ENCODE assay signal across 8 mouse cellular contexts in the genomic region with DNA sequence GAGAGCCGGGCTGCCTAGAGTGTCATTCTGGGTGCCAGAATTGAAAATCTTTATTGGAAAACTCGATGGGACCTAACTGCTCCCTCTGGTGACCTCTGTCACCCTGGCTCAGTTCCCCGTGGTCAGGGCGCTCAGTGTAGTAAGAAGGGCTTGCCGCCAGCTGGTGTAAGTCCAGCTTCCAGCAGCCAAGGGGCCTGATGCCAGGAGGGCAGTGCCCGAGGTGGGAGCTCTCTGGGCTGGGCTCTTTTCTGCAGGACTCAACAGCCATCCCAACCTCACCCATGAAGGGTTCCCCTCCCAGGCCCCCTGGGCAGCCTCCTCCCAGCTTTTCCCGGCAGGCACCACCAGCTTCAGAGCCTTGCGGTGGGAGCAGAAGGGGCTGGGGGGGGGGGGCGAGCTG. TPM values are rescaled to one million over a fixed set of nuclear protein-coding genes. Genes with fewer than 3 reads are reported as not detected.
DNase-seq lines count a peak whose midpoint lies in the region; ATAC-seq and TF ChIP-seq lines count a peak whose summit lies in the region.

No protein-coding gene starts in this region.

- no peak overlapping the region for H3K4me3 ChIP-seq in lung, adult 2 months (replicated peaks; ENCODE audit: extremely low read depth, low read depth, low read length)

- TF ChIP-seq POLR2A in lung, adult 2 months (IDR thresholded peaks at IDR 0.05; ENCODE audit: borderline replicate concordance, extremely low read depth, low read depth, low read length) = no peak

- TF ChIP-seq CTCF in lung, adult 2 months (IDR thresholded peaks at IDR 0.05; ENCODE audit: insufficient read depth, low read length) = peak; percentile 23; the same call in 1 of the 2 replicates

- WGBS in lung, adult 2 months = 17% methylated on average over 9 of the region's 9 CpGs

- H3K4me1 ChIP-seq in lung, adult 2 months (ENCODE audit: control insufficient read depth, insufficient read depth, low read length) = peaks cover 7% of the 10 kb centered on the region

- peak; percentile 78 to 83 for DNase-seq in cerebellum, postnatal 10 days
- no peak for DNase-seq in cerebellum, adult 9-10 months
- DNase-seq in adrenal gland, adult 18-20 months (ENCODE audit: low spot score in 2 of 2) = peak; percentile 21 to 54
- DNase-seq in kidney, adult 9 months = peak; percentile 90
- peak; percentile 87 for DNase-seq in lung, adult 2 months
- DNase-seq in urinary bladder, postnatal 14 days (ENCODE audit: low spot score) = peak; percentile 59
- no peak for DNase-seq in c-Kit-positive CD71-positive TER-119-positive erythroid progenitor cells, embryonic 14.5 days (ENCODE audit: low spot score)

- 0 out of 2 replicates have a peak, but pooled peaks have one; percentile 28 for ATAC-seq in granulocyte monocyte progenitor cell, adult 5-6 weeks (replicated peaks; ENCODE audit: poor library complexity, severe bottlenecking)

RNA-seq across cellular contexts. Expression of gene Casz1, which starts 42.0 kb away (rescaled TPM):
- 1 to 10 TPM; 4.8 to 6.5 TPM for total RNA-seq in adrenal gland, adult 18-20 months (2021)
- 6.3 and 8.3 TPM in 2 replicates for total RNA-seq in granulocyte monocyte progenitor cell, adult 5-6 weeks (2014; fragmentation: Nextera tagmentation)
- 2.8 and 3.1 TPM in 2 replicates for total RNA-seq in granulocyte monocyte progenitor cell, adult 5-6 weeks (2017)
- 68.7 and 72.5 TPM in 2 replicates for polyA plus RNA-seq in lung, adult 2 months (2012; rRNA removed)

Comparison
In these comparisons a context has a peak if more than half of its experiments do, and no peak if none do; other contexts are left out.
1. DNase-seq: peak in cerebellum, postnatal 10 days (2 of 2), adrenal gland, adult 18-20 months (2 of 2), kidney, adult 9 months (single experiment), lung, adult 2 months (single experiment) and urinary bladder, postnatal 14 days (single experiment); none in cerebellum, adult 9-10 months (single experiment) and c-Kit-positive CD71-positive TER-119-positive erythroid progenitor cells, embryonic 14.5 days (single experiment).